Comparison of ENCODE assay signal across 9 mouse cellular contexts in genomic region chrX:57338371-57339211, GRCm38 (mm10). TPM values are rescaled to one million over a fixed set of nuclear protein-coding genes. Genes with fewer than 3 reads are reported as not detected.
DNase-seq lines count a peak whose midpoint lies in the region; ATAC-seq and TF ChIP-seq lines count a peak whose summit lies in the region.
"Had no signal": no experiment of that assay in that cellular context is flagged by ENCODE, and none has a peak within 500 bp of the region (broad histone marks: within the 10 kb centered on the region; RNA-seq: fewer than 3 reads in every experiment).

Gene Arhgef6, minus strand, starts transcription at chrX:57338729.

- H3K36me3 ChIP-seq in forebrain, embryonic 16.5 days (ENCODE audit: control insufficient read depth, insufficient read depth), result no peaks in the 10 kb centered on the region
- H3K36me3 ChIP-seq in forebrain, embryonic 15.5 days, result no peaks in the 10 kb centered on the region
- H3K36me3 ChIP-seq in heart, embryonic 10.5 days, result no peaks in the 10 kb centered on the region
- no peaks in the 10 kb centered on the region for H3K36me3 ChIP-seq in liver, embryonic 13.5 days
- H3K36me3 ChIP-seq in thymus, adult 2 months (ENCODE audit: control insufficient read depth, insufficient read depth, low read length), result 0 out of 2 replicates have a peak, but pooled peaks cover 5% of the 10 kb centered on the region
- H3K36me3 ChIP-seq: stomach, embryonic 15.5 days had no signal

- H3K4me2 ChIP-seq in forebrain, embryonic 16.5 days (ENCODE audit: low read length), result no peak within 1 kb of the TSS; the same call in 1 of the 2 replicates
- H3K4me2 ChIP-seq in forebrain, embryonic 15.5 days (replicated peaks), result no peak within 1 kb of the TSS
- H3K4me2 ChIP-seq in liver, embryonic 13.5 days, result peak within 1 kb of the TSS; percentile 24
- H3K4me2 ChIP-seq: stomach, embryonic 15.5 days had no signal

- no peak for TF ChIP-seq CTCF in thymus, adult 2 months (IDR thresholded peaks at IDR 0.05; ENCODE audit: borderline replicate concordance, control insufficient read depth, extremely low read depth, insufficient read depth, low read length, poor library complexity)

- H3K9me3 ChIP-seq in forebrain, embryonic 16.5 days (ENCODE audit: control insufficient read depth, low read length), result no peaks in the 10 kb centered on the region
- no peaks in the 10 kb centered on the region for H3K9me3 ChIP-seq in forebrain, embryonic 15.5 days
- no peaks in the 10 kb centered on the region for H3K9me3 ChIP-seq in heart, embryonic 10.5 days
- no peaks in the 10 kb centered on the region for H3K9me3 ChIP-seq in liver, embryonic 13.5 days (replicated peaks)
- H3K9me3 ChIP-seq: stomach, embryonic 15.5 days had no signal

- ATAC-seq in forebrain, embryonic 16.5 days, result peak; percentile 84
- ATAC-seq in forebrain, embryonic 15.5 days (replicated peaks), result no peak; the same call in 1 of the 2 replicates
- no peak for ATAC-seq in liver, embryonic 13.5 days (ENCODE audit: low read depth)

- H3K27ac ChIP-seq in forebrain, embryonic 16.5 days (ENCODE audit: low read length), result no peak within 1 kb of the TSS; the same call in 1 of the 2 replicates
- no peak within 1 kb of the TSS for H3K27ac ChIP-seq in forebrain, embryonic 15.5 days (replicated peaks)
- no peak within 1 kb of the TSS for H3K27ac ChIP-seq in heart, embryonic 10.5 days
- no peak within 1 kb of the TSS for H3K27ac ChIP-seq in liver, embryonic 13.5 days
- H3K27ac ChIP-seq in thymus, adult 2 months (ENCODE audit: control insufficient read depth, insufficient read depth, low read length), result peak within 1 kb of the TSS; percentile 98
- H3K27ac ChIP-seq: stomach, embryonic 15.5 days had no signal

- H3K4me1 ChIP-seq in forebrain, embryonic 16.5 days (replicated peaks; ENCODE audit: control insufficient read depth, insufficient read depth, low read length), result no peaks in the 10 kb centered on the region
- no peaks in the 10 kb centered on the region for H3K4me1 ChIP-seq in forebrain, embryonic 15.5 days
- no peaks in the 10 kb centered on the region for H3K4me1 ChIP-seq in heart, embryonic 10.5 days
- H3K4me1 ChIP-seq in liver, embryonic 13.5 days (replicated peaks), result no peaks in the 10 kb centered on the region; the same call in 1 of the 2 replicates
- peaks cover 7% of the 10 kb centered on the region for H3K4me1 ChIP-seq in thymus, adult 2 months (replicated peaks; ENCODE audit: control insufficient read depth, insufficient read depth, low read length)
- H3K4me1 ChIP-seq: stomach, embryonic 15.5 days had no signal

- no peak within 1 kb of the TSS for H3K9ac ChIP-seq in forebrain, embryonic 16.5 days (replicated peaks; ENCODE audit: low read depth, low read length)
- no peak within 1 kb of the TSS for H3K9ac ChIP-seq in forebrain, embryonic 15.5 days (replicated peaks)
- no peak within 1 kb of the TSS for H3K9ac ChIP-seq in liver, embryonic 13.5 days
- H3K9ac ChIP-seq: stomach, embryonic 15.5 days had no signal

- no peak within 1 kb of the TSS for H3K4me3 ChIP-seq in forebrain, embryonic 16.5 days (replicated peaks; ENCODE audit: low read length)
- no peak within 1 kb of the TSS for H3K4me3 ChIP-seq in forebrain, embryonic 15.5 days
- H3K4me3 ChIP-seq in heart, embryonic 10.5 days, result no peak within 1 kb of the TSS
- no peak within 1 kb of the TSS for H3K4me3 ChIP-seq in liver, embryonic 13.5 days (replicated peaks)
- peak within 1 kb of the TSS; percentile 38 for H3K4me3 ChIP-seq in thymus, adult 2 months (ENCODE audit: control insufficient read depth, insufficient read depth, low read length)
- H3K4me3 ChIP-seq: stomach, embryonic 15.5 days had no signal

- TF ChIP-seq POLR2A in thymus, adult 2 months (IDR thresholded peaks at IDR 0.05; ENCODE audit: control insufficient read depth, extremely low read depth, insufficient read depth, low read length, poor library complexity), result no peak

- DNase-seq in urinary bladder, adult 2 months (ENCODE audit: low spot score), result no peak
- DNase-seq in urinary bladder, postnatal 4 days (ENCODE audit: low spot score in 2 of 2), result no peak
- no peak for DNase-seq in heart, embryonic 10.5 days (ENCODE audit: low spot score)
- no peak for DNase-seq in liver, embryonic 13.5 days
- peak; percentile 29 for DNase-seq in thymus, adult 2 months
- DNase-seq in embryo, embryonic 10.5 days (ENCODE audit: low spot score), result no peak

- no peaks in the 10 kb centered on the region for H3K27me3 ChIP-seq in forebrain, embryonic 16.5 days (replicated peaks; ENCODE audit: control insufficient read depth, insufficient read depth, low read length)
- H3K27me3 ChIP-seq in forebrain, embryonic 15.5 days, result no peaks in the 10 kb centered on the region
- no peaks in the 10 kb centered on the region for H3K27me3 ChIP-seq in heart, embryonic 10.5 days (ENCODE audit: insufficient read depth, poor library complexity, severe bottlenecking)
- no peaks in the 10 kb centered on the region for H3K27me3 ChIP-seq in liver, embryonic 13.5 days
- no peaks in the 10 kb centered on the region for H3K27me3 ChIP-seq in thymus, adult 2 months (ENCODE audit: control insufficient read depth, insufficient read depth, low read length)
- H3K27me3 ChIP-seq: stomach, embryonic 15.5 days had no signal

- 65% methylated on average over 18 of the region's 18 CpGs for WGBS in forebrain, embryonic 16.5 days
- 71% methylated on average over 18 of the region's 18 CpGs for WGBS in forebrain, embryonic 15.5 days
- 56% methylated on average over 18 of the region's 18 CpGs for WGBS in heart, embryonic 10.5 days
- WGBS in liver, embryonic 13.5 days (ENCODE audit: insufficient replicate concordance), result 26% methylated on average over 18 of the region's 18 CpGs
- 6% methylated on average over 18 of the region's 18 CpGs for WGBS in thymus, adult 2 months

RNA-seq across cellular contexts. Expression of gene Arhgef6, which starts in this region (rescaled TPM):
- polyA plus RNA-seq in forebrain, embryonic 16.5 days (2015; fragmentation: Nextera tagmentation; extraction: Ambion mirVana), result 4.9 and 6.4 TPM in 2 replicates
- polyA plus RNA-seq in forebrain, embryonic 15.5 days (2015; fragmentation: Nextera tagmentation; extraction: Ambion mirVana), result 4.4 and 7.0 TPM in 2 replicates
- 26.4 and 28.1 TPM in 2 replicates for polyA plus RNA-seq in urinary bladder, adult 2 months (2012; rRNA removed)
- 10.7 and 18.9 TPM in 2 replicates for polyA plus RNA-seq in heart, embryonic 10.5 days (2016; fragmentation: Nextera tagmentation; extraction: Ambion mirVana)
- polyA plus RNA-seq in liver, embryonic 13.5 days (2015; fragmentation: Nextera tagmentation; extraction: Ambion mirVana), result 3.3 and 4.6 TPM in 2 replicates
- 68.6 and 78.3 TPM in 2 replicates for polyA plus RNA-seq in thymus, adult 2 months (2012; rRNA removed)
